Mouse (Mus musculus) neural tube, postnatal 0 days (tissue): Measurements from ENCODE around the gene Fst. TPM values are rescaled to one million over a fixed set of nuclear protein-coding genes. Genes with fewer than 3 reads are reported as not detected.

ENCODE experiments used
- polyA plus RNA-seq: library from polyadenylated mRNA; unstranded; fragments of >200 nt; fragmentation: Nextera tagmentation; extraction: Ambion mirVana; gene quantifications from 2 replicates; pipeline ENCODE4 v1.2.1, GENCODE M21; 2015

Gene Fst
- 9.1 and 9.6 TPM in 2 replicates for polyA plus RNA-seq

GRCm38 (mm10) chr13:114458886-114459700 is at the start of gene Fst:
Gene Fst (minus strand): TSS chr13:114458951.

Other genes with a start within 250 kb of the Fst start
- gene Ndufs4, start 70.7 kb downstream of the Fst start, polyA plus RNA-seq = 424 and 449 TPM in 2 replicates